Mouse (Mus musculus) liver, embryonic 14.5 days (tissue): ENCODE data around the gene Gm266.

Source experiments
- CTCF ChIP-seq: IDR thresholded peaks from 2 replicates; pipeline ENCODE4 v1.5.1; 2016; ENCODE audit warnings: antibody characterized with exemption, low read depth, control low read depth
- EP300 ChIP-seq: IDR thresholded peaks from 2 replicates; pipeline ENCODE4 v1.6.1; 2016; ENCODE audit warnings: antibody characterized with exemption, low read depth

DNA sequence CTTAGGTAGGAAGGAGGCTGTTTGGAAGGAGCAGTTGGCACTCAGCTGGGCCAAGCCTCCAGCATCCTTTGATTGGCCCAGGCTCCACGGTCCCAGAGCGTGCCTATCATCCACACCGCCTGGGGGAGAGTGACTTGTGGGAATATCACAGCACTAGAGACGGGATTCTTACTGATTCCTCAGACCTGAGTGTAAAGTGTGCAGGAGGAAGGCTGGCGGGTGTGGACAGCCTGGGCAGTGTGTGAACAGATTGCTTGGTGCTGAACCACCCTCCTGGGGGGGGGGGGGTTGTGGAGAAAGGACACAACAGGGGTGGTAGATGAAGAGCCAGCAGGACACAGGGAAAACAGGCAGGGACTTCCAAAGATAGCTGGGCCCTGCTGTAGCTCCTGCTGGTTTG is 38.9 kb downstream of the Gm266 start:
- TF ChIP-seq CTCF (no peak), EP300 (no peak)
